Mouse (Mus musculus): ENCODE measurements around the gene Abhd6. TPM values are rescaled to one million over a fixed set of nuclear protein-coding genes. Genes with fewer than 3 reads are reported as not detected.
"Not testable (repeated sequence)": the region's sequence is repeated elsewhere in the genome, so short reads cannot be mapped to it uniquely, and the experiment has no call there.

Abhd6 gene
- total RNA-seq, 1 experiment from 2014 or later = 45.9 TPM

DNA sequence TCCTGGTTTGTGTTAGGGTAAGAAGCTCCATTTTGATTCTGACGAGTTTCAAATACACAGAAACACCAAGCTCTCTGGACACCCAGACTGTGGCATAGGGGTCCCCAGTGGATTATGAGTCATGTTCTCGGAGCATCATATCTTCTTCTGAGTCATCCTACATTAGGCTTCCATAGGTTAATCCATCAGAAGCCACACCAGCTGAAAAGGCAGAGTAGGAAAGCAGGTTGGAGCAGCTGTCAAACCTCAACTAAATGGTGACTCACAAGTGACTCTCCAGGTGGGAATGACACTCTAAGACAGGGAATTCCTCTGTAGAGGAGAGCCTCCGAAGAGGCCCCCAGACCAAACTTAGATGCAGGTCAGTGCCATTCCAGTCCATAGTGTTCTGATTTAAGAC is 3.7 kb upstream of the Abhd6 start:
- no peak for DNase-seq

DNA sequence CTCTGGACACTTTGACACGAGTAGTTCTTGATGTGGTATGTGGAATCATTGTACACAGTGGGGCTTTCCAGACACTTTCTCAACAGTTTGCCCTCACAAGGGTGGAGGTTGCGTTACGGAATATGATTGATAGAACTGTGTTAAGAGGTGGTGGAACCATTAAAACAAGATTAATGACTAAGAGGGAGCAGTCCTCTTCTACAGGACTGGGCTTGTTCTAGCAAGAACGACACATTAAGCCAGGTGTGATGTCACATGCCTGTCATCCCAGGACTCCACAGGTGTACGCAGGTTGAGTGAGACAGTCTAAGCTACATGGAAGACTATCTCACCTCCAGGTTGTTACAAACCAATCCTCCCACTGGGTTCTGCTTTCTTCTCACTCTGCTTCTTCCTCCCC is 3.3 kb upstream of the Abhd6 start:
- no peak for DNase-seq

GRCm38 (mm10) chr14:8000247-8000646 is 2.5 kb upstream of the Abhd6 start:
- no peak for DNase-seq

GRCm38 (mm10) chr14:8000831-8001685 is 1.6 kb upstream of the Abhd6 start:
- DNase-seq = no peak

DNA sequence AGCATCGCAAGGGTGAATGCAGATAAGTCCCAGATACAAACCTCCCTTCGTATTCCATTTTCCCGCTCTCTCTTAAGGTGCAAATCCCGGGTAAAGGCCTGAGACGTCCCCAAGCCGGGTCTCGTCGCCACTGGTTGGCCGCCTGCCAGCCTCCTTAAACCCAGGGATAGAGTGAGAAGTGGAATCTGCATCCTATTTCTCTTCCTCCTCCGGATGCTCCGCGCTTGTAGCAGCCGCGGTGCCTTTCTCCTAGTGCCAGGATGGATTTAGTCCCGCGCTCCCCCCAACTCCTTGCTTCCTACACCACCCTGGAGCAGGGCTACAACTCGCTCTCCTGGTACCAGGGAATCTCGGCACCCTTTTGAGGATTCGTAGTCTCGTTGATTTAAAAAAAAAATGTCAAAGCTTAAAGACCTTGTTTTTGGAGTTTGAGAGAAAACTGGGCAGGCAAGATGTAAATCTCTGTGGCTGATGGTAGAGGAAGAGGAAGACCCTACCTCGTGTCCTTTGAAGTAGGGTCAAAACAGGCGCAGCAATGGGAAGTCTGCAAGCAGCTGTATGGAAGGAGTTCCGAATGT is 480 bp downstream of the Abhd6 start:
- DNase-seq = peak; percentile 72

DNA sequence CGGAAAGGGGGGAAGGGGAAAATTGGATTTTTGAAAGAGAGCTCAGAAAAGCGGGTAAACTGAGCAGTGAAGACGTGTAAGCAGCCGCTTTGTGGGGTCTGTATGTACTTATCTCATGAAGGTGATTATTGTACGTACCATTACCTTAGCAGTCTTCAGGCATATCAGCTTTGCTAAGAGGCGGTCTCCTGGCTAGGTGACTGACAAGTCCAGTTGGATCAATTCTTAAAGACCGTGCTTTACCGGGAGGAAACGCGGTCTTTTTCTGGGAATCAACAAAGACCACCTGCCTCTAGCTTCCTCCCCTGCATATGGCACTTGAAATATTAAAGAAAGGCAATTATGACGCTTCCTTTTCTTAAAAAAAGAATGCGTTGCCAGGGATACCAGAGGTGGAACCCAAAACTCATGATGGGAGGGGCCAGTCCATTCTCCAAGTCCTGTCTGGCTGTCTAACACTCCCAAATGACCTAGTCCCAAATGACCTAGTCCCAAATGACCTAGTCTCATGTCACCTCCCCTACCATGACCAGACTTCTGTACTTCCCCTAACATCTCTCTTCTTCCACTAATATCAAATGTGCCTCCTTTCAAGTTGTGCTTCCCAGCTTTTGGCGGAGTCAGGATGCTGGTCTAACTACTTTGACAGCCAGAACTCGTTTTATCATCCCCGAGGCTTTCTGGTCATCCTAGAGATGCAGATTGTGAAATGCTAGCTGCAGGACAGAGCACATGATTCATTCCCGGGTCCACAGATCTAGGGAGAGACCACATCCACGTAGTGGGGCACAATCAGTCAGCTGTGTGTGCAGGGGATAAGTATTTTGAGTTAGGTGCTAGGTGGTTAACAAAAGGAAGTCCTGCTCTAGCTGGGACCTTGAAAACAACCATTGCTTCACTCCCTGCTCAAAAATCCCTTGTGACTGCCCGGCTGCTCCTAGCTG is 1.3 kb downstream of the Abhd6 start:
- DNase-seq = peak; percentile 50

GRCm38 (mm10) chr14:8006061-8006460 is 3.4 kb downstream of the Abhd6 start:
- DNase-seq = not testable (repeated sequence)

GRCm38 (mm10) chr14:8007084-8007483 is 4.4 kb downstream of the Abhd6 start:
- peak; percentile 66 for DNase-seq

GRCm38 (mm10) chr14:8007486-8007885 is 4.8 kb downstream of the Abhd6 start:
- DNase-seq = no peak

DNA sequence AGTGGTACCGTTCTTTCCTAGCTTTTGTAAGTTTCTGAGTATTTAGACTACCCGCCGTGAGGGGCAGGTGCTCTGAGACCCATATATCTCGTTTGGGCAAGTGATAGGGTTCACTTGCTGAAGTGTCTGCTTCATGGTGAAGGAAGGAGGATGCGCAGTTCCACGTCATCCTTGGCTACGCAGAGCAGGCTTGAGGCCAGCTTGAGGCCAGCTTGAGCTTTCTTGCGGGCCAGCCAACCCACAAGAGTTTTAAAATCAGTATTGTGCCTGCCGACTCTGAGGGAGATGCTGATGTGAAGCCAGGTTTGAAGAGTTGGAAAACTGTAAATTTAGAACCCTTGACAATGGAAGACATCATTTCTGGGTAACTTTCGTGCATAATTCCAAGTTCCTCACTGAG is 5.2 kb downstream of the Abhd6 start:
- no peak for DNase-seq

GRCm38 (mm10) chr14:8011297-8011696 is 8.6 kb downstream of the Abhd6 start:
- DNase-seq = no peak

DNA sequence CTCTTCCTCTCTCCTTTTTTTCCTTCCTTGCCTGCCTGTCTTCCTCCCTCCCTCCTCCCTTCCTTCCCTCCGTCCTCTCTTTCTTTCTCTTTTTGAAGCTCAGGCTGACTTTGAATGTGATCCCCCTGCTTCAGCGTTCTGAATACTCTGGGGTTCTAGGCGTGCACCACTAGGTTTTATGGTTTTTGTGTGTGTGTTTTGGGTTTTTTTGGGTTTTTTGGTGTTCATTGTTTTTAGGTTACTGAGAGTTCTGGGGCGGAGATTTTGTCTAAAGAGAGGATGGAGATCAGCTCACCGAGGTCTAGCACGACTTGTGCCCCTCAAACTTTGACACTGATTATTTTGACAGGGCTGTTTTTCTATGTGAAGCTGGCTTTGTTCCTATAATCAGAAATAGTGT is 9.2 kb downstream of the Abhd6 start:
- no peak for DNase-seq

DNA sequence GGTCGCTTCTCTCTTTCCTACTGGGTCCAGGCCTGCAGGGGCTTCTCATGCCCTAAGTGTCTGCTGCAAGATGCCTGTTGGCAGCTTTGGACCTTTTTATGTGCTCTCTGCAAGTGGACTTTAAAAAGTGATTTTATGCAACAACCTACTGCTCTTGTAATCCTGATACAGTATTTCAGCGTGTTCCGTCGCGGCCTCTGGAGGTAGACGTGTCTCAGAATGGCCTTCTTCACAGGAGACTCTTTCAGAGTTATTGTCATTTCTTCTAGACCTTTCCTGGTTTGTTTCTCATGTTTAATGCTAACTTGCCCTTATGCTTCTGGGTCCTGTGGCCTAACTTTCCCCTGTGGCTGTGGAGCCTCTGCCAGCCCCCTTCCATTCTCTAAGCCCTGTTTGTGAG is 13.1 kb downstream of the Abhd6 start:
- DNase-seq = no peak

- DNase-seq = no peak
Observed at GRCm38 (mm10) chr14:8016276-8016675, 13.6 kb downstream of the Abhd6 start.

DNA sequence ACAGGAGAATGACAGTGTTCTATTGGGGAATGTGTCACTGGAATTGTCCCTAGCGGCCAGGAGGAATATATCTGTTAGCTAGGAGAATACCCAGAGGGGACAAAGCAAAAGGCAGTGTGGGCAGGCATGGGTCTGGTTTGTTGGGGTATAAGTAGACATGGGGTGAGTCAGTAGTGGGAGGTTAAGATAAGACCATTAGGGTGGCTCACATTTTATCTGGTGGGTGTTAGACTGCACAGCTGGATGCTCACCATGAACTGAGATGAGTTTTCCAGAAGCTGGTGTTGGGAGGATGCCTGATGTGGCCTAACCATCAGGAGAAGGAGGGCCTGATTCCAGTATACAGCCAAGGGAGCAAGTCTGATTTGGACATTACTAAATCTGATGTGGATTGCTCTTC is 14.2 kb downstream of the Abhd6 start:
- DNase-seq = no peak

GRCm38 (mm10) chr14:8020011-8020410 is 17.3 kb downstream of the Abhd6 start:
- DNase-seq = no peak

GRCm38 (mm10) chr14:8020546-8020945 is 17.8 kb downstream of the Abhd6 start:
- DNase-seq = no peak

DNA sequence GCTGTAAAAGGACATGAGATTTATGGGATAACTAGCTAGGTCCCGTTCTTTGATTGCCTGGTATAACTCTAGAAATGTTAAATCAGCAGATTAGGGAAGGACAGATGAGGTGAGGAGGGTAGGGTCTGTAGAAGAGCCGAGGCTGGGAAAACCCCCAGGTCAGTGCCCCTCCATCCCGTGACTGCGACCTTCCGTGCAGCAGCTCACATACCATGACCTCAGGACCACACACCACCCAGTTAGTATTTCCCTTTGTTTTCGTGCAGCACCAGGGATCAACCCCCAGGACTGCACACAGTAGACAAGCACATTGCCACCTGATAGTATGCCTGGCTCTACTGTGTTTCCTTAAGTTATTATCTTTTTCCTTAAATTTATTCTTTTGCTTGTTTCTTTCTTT is 21.8 kb downstream of the Abhd6 start:
- no peak for DNase-seq

- no peak for DNase-seq
Observed at GRCm38 (mm10) chr14:8024936-8025335, 22.2 kb downstream of the Abhd6 start.

DNA sequence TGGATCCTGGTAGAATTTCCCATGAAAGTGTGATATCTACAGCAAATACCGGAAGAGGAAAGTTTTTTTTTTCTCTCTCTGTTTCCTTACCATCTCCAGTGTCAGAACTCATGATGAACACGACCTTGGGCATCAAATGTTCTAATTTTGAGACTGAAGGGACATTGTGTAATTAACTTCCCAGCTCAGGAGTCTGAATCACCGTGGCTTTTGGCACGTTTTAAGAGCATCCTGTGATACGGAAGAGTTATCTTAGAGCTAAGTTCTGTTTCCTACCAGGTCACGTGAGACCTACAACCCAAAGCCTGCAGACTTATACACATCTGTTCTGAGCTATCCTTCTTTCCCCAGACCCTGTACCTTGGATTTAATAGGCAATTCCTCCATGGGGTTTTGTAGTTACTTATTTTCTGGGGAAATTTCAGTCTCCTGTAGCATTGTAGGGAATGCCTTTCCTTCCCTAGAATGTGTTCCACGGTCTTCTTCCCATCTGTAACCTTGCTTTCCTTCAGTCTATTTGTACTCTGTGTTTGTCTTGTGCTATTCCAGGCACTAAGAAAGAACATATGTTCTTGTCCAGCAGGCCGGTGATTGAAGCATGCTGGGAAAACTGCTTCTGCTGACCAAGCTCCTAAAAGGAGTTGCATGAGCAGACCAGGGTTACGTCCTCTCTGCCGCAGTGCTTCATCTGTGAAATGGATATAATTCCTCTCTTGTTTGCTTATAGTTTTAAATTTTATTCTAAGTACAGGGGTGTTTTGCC is 24.2 kb downstream of the Abhd6 start:
- no peak for DNase-seq

DNA sequence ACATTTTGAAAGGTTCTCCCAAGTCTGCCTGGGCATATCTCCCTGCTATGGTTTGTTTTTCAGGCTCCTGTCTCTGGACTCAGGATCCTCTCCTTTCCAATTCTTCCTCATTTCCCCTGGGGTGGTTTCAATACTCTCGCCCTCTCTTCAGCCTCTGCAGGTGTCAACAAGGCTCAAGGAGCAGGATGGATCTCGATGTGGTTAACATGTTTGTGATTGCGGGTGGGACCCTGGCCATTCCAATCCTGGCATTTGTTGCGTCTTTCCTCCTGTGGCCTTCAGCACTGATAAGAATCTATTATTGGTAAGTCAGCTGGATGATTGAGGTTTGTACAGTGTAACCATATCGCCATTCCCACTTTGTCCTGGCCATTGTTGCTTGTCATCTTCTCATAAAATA is 25.4 kb downstream of the Abhd6 start:
- no peak for DNase-seq

DNA sequence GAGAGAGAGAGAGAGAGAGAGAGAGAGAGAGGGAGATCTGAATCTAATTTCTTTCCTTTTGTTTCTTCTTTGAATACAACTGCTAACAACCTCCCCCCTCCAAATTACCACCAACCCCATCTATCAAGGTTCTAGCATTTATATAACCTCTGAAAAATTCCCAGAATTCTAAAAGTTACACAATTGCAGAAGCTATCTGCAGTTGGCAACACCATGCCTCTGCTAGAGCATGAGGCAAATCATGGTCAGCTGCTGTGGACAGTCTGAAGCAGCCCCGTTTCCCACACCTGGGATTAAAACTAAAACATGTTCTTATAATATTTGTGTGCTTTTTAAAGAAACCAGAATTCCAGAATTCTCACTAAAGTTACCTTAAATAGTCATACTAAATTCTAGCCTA is 27.1 kb downstream of the Abhd6 start:
- no peak for DNase-seq
